Mouse (Mus musculus): Measurements from ENCODE around the gene Olfr392.

DNA sequence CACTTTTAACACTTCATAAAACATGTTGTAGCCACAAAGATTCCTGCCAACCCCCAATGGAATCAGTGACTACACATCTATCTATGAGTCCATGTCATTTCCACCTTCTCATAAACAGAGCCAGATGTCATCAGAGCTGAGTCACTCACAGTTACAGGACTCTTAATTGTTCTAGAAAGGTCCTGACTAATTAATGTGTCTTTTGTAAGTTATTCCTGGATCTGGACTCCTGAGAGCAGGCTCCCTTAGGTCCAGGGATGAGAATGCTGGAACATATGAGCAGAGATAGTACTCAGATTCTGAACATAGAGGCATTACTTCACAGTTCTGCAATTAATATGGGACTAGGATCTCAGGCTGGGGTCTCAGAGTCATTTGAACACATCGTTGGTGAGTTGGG, 34.2 kb downstream of the Olfr392 start, which contains the start of gene Olfr390:
- TF ChIP-seq POLR2A (IDR thresholded peaks at IDR 0.05; ENCODE audit: control insufficient read depth, low read depth, low read length) (no peak), CTCF (IDR thresholded peaks at IDR 0.05; ENCODE audit: control insufficient read depth, insufficient read depth, insufficient replicate concordance, low read depth, low read length) (no peak)
